Mouse (Mus musculus) gastrocnemius, postnatal 10 days (tissue): ENCODE data around the gene Il34. TPM values are rescaled to one million over a fixed set of nuclear protein-coding genes. Genes with fewer than 3 reads are reported as not detected.
"Not testable (repeated sequence)": the region's sequence is repeated elsewhere in the genome, so short reads cannot be mapped to it uniquely, and the experiment has no call there.

Experiments used
- DNase-seq: peaks from one replicate; pipeline ENCODE4 v3.0.0; 2021; ENCODE audit warnings: mixed read lengths
- total RNA-seq, 2 experiments: library from RNA; stranded (reverse); gene quantifications; 2 replicates each; pipeline ENCODE4 v1.2.3; 2021

Il34 gene
- total RNA-seq, 2 experiments from 2014 or later: 12.3 to 14.4 TPM

DNA sequence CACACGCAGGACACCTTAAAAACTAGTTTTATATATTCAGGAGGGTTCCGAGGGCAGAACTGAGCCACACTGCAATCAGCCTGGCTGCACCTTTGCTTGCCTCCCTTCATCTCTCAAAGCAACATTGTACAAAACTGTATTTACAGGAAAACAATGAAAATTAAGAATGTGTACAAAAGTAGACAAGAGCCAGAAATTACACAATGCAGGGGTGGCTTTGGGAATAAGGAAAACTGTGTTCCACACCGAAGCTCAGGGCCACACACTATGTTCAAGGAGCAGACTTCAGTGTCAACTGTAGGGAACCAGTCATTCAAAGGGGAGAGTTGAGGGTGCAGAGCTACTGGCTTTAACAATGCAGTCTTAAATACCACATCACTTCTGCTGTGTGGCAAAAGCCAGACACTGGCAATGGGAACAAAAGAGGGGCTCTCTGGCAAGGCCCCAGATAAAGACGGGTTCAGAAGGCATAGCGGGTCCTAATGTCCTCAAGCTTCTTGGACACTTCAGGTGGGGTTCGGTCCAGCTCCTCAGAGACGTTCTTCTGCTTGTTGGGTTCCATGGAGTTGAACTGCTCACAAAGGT, 4.8 kb upstream of the Il34 start:
- no peak for DNase-seq

DNA sequence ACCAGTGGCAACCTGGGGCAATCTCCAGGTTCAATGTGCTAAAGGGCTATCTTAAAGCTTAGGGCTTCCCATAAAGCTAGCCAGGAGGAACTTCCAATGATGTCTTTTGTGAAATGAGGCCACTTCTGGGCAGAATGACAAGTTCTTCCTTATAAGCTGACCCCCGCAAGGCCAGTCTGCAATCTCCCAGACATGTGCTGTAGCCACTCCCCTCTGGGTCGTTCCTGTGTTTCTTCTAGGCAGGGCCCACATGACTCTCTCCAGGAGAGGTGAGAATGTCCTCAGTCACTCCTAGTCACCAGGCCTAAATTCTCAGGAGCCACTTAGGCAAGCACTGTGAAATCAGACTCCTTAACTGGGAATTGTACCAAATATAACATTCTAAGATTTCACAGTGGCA, 4.1 kb upstream of the Il34 start:
- no peak for DNase-seq

DNA sequence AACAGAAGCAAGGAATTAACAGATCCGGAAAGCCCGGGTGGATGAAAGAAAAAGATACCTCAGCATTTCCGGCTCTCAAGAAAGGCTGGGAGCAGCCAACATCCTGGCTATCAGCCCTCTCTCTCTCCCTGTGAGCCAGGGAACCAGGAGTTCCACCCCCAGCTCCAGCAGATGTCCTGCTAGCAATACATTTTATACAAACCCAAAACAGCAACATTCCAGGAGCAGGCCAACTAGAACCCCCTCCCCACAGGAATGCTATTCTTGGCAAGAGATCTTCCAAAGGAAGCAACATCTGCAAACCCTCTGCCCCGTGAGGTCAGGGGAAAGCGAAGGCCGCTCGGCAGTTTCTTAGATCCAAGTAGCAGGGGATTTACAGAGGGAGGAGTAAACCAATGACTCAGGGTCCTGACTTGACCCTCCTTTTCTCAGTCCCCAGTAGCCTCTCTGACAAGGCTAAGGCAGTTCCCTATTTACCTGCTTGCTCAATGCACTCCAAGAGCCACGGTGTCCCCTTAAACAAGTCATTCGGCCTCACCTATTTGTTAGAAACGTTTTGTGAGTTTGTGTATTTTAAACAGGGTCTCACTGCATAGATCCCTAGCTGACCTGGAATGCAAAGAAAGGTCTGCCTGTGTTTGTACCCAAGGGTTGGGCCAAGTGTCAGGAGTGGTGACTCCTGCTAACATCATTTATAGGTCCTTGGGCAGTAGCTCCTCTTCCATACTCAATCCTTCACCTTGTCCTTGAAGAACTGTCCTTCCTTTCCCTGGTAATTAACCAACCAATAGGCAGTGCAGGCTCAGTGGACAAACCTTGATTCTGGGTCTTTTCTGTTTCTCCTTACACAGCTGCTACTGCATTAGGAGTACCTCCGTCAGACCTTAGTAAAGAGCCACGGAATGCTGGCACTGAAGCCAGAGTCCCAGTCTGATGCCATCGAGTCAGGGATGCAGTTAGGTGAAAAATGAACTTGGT, 3.1 kb upstream of the Il34 start:
- peak; percentile 45 for DNase-seq

DNA sequence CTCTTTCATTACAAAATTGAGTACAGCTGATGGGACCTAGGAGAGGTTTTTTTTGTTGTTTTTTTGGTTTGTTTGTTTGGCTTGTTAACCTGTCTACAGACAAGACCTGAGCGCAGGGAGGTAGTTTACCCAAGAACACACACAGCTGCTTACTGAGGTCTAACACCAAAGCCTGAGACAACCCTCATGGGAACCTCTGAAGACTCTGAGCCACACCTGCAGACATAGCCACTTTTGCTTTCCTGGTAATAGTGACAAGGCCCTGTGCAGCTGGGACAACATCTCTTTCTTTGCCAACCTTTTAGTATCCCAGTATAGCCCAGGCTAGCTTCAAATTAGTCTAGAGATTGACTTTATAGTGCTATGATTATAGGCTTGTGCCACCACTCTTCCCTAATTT, 422 bp upstream of the Il34 start:
- no peak for DNase-seq

DNA sequence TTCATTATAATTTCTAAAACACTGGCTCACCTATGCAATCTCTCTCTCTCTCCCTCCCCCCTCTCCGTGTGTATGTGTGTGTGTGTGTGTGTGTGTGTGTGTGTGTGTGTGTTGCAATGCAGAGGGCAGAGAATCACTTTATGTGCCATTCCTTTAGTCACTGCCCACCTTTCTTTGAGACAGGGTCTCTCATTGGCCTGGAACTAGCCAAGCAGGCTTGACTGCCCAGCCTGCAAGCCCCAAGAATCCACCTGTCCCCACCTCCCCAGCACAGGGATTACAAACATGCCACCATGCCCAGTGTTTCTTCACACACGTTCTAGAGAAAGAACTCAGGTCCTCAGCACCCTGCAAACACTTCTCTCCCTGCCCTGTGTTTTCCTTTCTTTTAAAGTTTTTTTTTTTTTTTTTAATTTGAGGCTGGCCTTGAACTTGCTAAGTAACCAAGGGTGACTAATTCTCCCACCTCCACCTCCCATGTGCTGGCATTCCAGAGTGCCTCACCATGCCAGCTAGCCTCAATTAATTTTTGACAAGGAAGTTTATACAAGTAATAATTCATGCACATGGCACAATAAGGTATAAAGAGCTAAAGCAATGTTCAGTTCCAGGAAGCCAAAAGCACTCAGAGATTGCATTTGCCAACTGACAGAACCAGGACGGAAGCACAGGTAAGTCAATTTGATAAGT, 754 bp downstream of the Il34 start:
- no peak for DNase-seq

DNA sequence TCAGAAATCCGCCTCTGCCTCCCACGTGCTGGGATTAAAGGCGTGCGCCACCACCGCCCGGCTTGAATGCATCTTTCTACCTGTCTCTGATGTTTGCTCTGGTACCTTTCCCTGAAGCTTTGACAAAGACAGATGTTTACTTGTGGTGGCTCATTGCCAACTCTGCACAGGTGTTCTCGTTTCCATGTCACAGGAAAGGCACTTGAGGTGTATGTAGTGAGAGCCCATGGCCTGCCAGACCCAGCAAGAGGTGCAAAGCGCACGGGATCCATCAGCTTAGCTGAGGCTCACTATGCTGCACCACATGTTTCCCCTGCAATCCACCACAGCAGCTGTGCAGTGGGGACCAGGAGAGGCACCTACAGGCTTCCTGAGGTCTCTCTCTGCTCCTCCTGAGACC, 1.9 kb downstream of the Il34 start:
- no peak for DNase-seq

DNA sequence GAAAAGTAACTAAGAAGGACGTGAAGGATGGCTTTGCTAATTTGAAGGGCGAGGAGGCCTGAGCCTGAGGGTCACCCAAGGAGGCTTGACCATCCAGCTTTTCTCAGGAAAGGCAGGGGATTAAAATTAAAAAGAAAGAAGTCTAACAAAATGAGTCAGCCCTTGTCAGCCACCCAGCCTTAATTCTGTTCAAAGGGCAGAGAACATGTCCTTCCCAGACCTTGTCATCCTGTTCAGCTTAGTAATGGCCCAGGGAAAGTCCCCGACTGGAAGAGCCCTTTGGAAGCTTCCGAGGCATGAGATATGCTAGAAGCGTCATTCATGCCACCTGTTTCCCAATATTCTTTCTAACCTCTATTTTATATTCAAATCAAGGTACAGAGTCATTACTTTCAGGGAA, 2.7 kb downstream of the Il34 start:
- no peak for DNase-seq

DNA sequence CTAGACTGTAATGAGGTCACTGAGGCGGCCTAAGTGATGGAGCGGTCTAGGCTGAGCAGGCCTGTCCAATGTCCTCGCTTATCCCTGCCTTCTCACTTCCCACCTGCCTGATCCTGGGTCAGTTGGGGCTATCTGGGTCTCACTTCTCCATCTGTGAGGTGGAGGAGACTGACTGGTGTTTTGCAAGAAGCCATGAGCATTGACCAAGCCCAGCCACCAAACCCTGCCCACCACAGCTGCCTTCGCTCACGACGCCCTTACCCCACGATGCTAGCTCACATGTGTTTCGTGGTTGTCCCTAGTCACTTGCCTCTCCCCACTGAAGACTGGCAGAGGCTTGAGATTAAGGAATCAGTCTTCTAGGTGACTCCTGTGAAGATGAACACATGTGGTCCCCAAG, 8.6 kb downstream of the Il34 start:
- no peak for DNase-seq

DNA sequence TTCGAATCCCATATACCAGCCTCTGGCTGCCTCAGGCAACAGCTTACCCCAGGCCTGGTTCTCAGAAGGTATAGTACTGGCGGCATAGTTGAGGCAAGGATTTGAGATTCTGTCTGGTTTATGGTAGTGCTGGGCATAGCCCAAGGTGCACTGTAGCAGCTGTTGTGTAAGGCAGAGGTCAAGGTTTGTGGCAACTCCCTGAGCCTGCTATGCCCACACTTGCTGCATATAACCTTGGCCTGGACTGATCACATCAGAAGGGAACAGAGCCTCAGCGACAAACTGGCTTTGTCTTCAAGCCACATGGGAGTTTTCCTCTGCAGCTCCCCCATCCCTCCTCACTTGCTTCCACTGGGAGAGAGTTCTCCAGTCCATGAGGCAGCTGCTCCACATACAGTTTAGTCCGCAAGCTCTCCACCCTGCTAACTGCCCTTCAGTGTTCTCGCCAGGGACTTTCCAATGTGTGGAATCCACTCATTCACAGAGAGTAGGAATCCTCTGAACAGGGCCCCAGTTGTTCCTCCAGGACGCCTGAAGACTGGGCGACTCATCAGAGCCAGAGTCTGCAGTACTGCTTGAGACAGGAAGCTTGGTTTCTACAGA, 11.3 kb downstream of the Il34 start:
- DNase-seq: no peak

DNA sequence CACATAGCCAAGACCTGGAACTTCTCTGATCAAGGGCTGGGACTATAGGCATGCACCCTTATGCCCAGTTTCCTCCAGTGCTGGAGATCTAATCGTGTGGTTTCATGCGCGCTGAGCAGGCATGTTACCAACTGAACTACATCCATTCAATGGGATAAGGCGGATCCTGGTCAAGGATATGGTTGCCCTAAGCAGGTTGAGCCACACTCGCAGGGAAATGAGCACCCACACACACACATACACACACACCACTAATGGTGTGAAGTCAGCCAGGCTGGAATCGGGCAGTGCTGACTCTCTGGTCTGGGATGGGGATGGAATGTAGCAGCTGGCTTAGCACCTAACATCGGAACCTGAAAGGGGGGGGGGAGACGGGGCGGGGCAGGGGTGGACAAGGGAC, 11.8 kb downstream of the Il34 start:
- no peak for DNase-seq

DNA sequence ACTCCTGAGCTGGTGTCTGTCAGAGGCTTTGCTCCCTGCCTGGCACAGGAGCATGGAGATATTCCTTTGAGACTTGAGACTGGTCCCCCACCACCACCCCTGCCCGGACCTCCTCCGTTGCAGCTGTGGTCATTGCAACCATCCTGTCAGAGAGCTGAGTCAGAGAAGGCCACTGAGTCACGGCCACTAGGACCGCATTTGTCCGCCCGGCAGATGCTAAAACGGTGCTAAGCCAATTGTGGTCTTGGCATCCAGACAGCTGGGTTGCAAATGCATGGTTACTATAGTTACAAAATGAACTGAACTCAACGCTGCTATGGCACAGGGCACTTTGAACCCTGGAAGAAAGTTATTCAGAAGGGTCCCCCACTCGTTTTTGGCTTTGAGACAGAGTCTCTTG, 12.2 kb downstream of the Il34 start:
- no peak for DNase-seq

DNA sequence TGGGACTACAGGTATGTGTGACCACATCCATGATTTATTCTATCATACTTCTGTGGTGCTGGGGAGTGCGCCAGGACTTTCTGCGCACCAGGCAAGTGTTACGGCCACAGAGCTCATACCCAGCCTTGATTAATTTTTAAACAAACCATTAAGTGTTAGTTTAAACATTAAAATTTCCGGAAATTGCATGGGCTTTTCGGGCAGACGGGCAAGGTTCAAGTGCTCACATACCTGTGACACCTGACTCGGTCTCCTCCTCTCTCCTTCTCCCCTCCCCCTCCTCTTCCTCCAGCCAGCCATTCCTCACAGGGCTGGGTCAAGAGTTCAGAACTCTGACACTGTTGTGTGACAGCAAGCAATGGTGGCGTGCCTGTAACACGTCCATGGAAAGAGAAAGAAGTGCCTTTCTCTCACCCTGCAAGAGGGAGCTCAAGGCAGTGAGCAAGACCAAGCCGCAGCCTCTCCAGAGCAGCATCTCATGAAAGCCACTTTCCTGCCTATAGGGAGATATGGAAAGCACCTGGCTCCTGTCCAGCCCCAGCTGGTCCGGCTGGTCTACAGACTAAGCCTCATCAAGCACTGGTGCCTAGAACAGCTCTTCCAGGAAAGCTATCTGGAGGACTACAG, 13.0 kb downstream of the Il34 start:
- no peak for DNase-seq

DNA sequence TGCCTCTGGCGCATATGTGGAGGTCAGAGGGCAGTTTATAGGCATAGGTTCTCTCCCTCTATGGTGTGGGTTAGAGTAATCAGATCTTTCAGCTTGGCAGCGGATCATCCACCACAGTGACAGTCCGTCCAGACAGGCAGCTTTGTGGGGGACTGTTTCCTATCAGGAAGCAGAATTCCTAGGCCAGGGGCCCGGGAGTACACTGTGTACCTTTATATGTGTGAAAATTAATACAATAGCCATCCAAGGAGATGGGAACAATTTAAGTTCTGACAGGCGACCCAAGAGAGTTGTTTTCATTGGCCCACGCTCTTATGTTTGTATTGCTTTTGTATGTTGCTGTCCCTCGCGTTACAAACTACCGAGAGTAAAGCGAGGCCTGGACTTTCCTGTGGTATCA, 14.6 kb downstream of the Il34 start:
- DNase-seq: no peak

DNA sequence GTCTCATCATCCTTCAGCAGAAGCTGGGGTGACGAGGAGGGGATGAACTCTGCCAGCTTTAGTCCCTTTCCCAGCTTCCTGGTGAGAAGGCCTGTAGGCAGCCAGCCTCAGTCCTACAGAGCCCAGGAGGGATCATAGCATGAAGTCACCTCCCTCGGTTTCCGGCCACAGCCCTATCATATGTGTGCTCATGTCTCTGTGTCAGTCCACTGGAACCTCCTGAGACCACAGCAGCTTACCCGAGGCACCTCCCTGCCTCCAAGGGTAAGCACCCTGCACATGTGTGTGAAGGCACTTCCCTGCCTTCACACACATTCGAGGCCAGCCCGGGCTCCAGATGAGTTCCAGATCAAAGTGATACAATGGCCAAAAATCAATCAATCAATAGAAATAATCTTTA, 15.5 kb downstream of the Il34 start:
- no peak for DNase-seq

DNA sequence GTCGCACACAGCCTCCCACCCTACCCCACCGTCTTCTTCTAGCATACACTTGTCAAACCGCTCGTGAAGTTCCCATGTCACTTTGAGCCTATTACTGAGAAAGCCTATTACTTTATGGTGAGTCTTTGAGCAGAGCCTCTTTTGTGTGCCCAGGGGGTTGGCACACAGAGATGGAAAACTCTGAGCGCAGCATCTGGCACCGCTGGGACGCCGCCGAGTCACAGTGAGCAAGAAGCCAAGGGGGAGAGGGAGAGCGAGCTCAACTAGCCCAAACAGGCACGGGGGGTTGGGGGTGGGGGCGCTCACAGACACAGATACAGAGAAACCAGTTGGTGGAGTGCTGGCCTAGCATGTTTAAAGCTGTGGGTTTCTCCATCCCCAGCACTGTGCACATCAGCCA, 16.2 kb downstream of the Il34 start:
- peak; percentile 50 for DNase-seq

DNA sequence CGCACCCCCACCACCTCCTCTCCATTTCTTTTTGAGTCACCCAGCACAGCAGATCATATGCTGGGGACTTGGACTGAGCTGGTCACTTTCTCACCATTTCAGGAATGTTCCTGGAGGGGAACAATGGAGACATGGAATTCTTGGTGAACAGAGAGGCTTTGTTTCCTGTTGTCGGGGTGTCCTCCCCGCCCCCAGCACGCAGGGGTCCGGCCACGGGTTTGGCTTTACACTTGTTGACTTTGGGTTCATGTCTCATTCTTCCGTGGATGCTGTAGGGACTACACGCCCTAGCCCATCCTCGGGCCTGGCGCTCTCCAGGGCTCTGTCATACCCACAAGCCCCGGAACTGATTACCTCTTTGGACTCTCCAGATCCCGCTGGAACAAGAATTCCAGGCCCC, 16.7 kb downstream of the Il34 start:
- no peak for DNase-seq

DNA sequence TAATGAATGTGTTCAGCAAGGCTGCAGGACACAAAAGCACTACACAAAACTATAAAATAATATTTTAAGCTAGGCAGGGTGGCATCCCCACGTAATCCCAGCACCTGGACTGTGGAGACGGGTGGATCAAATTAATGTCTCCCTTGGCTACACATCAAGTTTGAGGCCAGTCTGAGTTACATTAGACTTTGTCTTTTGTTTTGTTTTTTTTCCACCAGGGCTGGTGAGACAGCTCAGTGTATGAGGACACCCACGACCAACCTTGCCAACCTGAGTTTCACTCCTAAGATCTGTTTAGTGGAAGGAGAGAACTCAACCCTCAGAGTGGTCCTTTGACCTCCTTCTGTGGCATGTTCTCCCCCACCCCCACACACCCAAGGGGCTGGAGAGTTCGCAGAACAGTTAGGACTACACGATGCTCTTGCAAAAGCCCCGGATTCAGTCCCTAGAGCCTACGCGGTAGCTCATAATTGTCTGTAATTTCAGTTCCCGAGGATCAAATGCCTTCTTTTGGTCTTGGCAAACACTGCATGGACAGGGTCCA, 18.2 kb downstream of the Il34 start:
- no peak for DNase-seq

DNA sequence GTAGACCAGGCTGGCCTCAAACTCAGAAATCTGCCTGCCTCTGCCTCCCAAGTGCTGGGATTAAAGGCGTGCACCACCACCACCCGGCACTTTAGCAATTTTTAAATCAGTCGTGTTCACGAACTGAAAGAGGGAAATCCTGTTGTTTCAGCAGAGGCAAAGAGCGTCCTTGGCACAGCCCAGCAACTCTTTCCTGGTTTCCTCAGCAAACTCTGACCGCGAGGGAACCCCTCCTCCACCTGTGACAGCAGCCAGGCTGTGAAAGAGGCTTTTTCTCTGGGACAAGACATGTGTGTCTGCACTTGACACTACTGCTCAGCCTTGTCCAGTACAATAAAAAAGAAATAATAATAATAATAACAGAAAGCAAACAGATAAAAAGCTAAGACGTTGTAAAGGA, 18.8 kb downstream of the Il34 start:
- no peak for DNase-seq

DNA sequence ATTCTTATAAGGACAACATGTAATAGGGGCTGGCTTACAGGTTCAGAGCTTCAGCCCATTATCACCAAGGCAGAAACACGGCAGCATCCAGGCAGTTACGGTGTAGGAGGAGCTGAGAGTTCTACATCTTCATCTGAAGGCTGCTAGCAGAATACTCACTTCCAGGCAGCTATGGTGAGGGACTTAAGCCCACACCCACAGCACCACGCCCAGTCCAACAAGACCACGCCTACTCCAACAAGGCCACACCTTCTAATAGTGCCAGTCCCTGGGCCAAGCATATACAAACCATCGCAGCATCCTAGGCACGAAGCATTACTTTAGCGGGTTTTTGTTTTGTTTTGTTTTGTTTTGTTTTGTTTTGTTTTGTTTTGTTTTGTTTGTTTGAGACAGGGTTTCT, 19.2 kb downstream of the Il34 start:
- not testable (repeated sequence) for DNase-seq

DNA sequence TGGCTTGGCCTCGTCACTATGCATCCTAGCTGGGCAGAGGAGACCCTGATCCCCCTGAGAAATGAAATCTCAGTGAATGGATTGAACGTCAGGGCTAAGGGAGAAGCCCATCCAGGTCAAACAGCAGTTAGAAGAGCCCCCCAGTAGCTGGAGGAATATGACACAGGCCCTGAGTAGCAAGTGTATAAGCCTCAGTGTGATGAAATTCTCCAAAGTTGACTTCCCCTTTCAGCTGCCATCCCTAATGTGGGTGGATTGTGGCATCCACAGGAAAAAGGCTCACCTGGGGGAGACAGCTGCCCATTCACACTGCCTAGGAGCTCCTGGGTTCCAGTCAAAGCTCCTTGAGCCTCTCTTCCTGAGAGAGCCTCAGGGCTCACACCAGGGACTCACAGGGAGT, 20.4 kb downstream of the Il34 start:
- DNase-seq: no peak

DNA sequence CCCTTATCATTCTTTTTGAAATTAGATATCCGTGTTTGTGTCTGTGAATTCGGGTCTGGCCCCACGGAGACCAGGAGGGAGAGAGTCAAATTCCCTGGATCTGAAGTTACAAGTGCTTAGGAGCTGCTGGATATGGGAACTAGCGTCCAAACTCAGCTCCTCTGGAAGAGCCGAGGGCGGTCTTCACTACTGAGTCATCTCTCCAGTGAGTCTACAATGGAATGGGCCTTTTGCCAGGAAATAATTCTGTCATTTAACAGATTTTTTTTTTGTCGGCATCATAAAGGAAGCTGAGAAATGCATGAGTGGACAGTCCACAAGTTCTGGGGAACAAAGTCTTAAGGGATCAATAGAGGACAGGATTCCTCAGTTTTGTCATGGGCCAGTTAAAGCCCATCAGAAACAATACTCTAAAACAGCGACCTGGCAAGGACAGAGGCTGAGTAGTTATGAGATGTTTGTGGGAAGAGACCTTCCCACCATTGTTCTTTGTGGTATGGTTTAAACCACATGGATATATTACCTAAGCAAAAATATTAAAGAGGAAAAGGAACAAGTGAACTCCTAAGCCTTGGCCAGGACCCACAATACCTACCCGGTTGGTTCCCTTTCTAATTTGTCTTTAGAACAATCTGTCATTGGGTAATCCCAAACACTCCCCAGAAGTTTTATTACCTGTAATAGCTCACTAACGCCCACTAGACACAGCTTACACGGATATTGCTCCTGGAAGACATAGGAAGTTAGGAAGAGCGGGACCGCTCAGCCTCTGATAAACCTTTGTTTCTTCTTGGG, 25.6 kb downstream of the Il34 start:
- no peak for DNase-seq
